ENCODE assay signal across 10 mouse cellular contexts in the genomic region with DNA sequence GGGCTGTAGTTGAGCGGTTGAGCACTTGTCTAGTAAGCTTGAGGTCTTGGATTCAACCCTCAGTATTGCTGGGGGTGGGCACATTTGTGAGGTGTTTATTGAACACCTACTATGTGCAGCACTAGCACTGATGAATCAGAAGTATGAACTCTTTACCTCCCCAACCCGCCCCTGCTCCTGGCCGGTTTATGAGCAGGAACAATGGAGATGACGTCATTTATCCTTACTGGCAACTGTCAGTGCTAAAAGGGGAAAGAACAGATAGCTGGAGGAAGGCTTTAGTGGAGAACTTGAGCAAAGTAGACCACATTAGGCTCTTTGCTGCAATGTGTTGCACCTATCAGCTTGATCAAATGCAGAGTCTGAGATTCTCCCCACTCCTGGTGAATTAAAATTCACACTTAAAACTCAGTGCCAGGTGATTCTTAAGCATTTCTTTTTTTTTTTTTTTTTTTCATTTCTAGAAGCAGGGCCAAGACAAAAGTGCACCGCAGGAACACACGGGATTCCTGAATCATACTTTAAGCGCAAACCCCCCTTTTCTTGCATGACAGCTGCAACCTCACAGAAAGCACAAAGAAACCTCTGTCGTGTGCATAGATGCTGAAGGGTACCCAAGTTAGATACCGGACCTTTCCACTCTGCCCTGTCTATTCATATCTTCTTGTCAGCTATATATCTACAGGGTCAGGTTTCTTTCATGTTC. TPM values are rescaled to one million over a fixed set of nuclear protein-coding genes. Genes with fewer than 3 reads are reported as not detected.
DNase-seq lines count a peak whose midpoint lies in the region; ATAC-seq lines count a peak whose summit lies in the region.
"Had no signal": no experiment of that assay in that cellular context is flagged by ENCODE, and none has a peak within 500 bp of the region (broad histone marks: within the 10 kb centered on the region; RNA-seq: fewer than 3 reads in every experiment).

No protein-coding gene starts in this region.

- ATAC-seq in hindbrain, embryonic 16.5 days, result no peak
- ATAC-seq in forebrain, embryonic 13.5 days, result 0 out of 2 replicates have a peak, but pooled peaks have one; percentile 5
- ATAC-seq in midbrain, embryonic 14.5 days (ENCODE audit: low FRiP score, low TSS enrichment), result 0 out of 2 replicates have a peak, but pooled peaks have one; percentile 17
- ATAC-seq in monocyte, adult 5-6 weeks (replicated peaks; ENCODE audit: insufficient number of reproducible peaks, low FRiP score, low TSS enrichment, poor library complexity, severe bottlenecking), result no peak
- ATAC-seq: liver, postnatal 0 days had no signal

- no peaks in the 10 kb centered on the region; the same call in 1 of the 2 replicates for H3K27me3 ChIP-seq in hindbrain, embryonic 10.5 days (ENCODE audit: insufficient read depth, poor library complexity, severe bottlenecking)
- H3K27me3 ChIP-seq in hindbrain, embryonic 16.5 days (replicated peaks; ENCODE audit: control insufficient read depth, insufficient read depth, low read length), result no peaks in the 10 kb centered on the region
- no peaks in the 10 kb centered on the region for H3K27me3 ChIP-seq in embryonic facial prominence, embryonic 10.5 days (replicated peaks; ENCODE audit: low read depth, poor library complexity, severe bottlenecking)
- no peaks in the 10 kb centered on the region for H3K27me3 ChIP-seq in forebrain, embryonic 13.5 days
- H3K27me3 ChIP-seq in midbrain, embryonic 14.5 days (ENCODE audit: control insufficient read depth, insufficient read depth, low read length), result no peaks in the 10 kb centered on the region

- DNase-seq in hindbrain, embryonic 10.5 days (ENCODE audit: low spot score), result no peak
- no peak for DNase-seq in embryonic facial prominence, embryonic 10.5 days (ENCODE audit: low spot score)
- no peak for DNase-seq in midbrain, embryonic 14.5 days
- no peak for DNase-seq in frontal cortex, postnatal 36 days (ENCODE audit: low spot score in 2 of 2)
- DNase-seq in gastrocnemius, postnatal 4 days (ENCODE audit: low spot score in 2 of 2), result no peak
- DNase-seq: liver, postnatal 0 days had no signal

- no peak overlapping the region for H3K4me3 ChIP-seq in hindbrain, embryonic 10.5 days
- no peak overlapping the region for H3K4me3 ChIP-seq in hindbrain, embryonic 16.5 days (ENCODE audit: low read length)
- H3K4me3 ChIP-seq in embryonic facial prominence, embryonic 10.5 days, result peak overlapping the region; percentile 29; the same call in 1 of the 2 replicates
- no peak overlapping the region for H3K4me3 ChIP-seq in forebrain, embryonic 13.5 days
- no peak overlapping the region for H3K4me3 ChIP-seq in midbrain, embryonic 14.5 days (replicated peaks; ENCODE audit: low read depth, low read length)

- H3K27ac ChIP-seq in hindbrain, embryonic 10.5 days, result 0 out of 2 replicates have a peak overlapping the region, but pooled peaks have one; percentile 69
- H3K27ac ChIP-seq in hindbrain, embryonic 16.5 days (ENCODE audit: low read depth, low read length), result no peak overlapping the region
- H3K27ac ChIP-seq in embryonic facial prominence, embryonic 10.5 days (replicated peaks), result peak overlapping the region; percentile 80
- H3K27ac ChIP-seq in forebrain, embryonic 13.5 days, result peak overlapping the region; percentile 89
- H3K27ac ChIP-seq in midbrain, embryonic 14.5 days (replicated peaks; ENCODE audit: low read depth, low read length), result no peak overlapping the region

- H3K4me2 ChIP-seq in hindbrain, embryonic 16.5 days (ENCODE audit: low read length), result no peak overlapping the region
- H3K4me2 ChIP-seq in forebrain, embryonic 13.5 days, result peak overlapping the region; percentile 22
- H3K4me2 ChIP-seq in midbrain, embryonic 14.5 days (ENCODE audit: low read length), result no peak overlapping the region

- 68% methylated on average over 9 of the region's 9 CpGs for WGBS in hindbrain, embryonic 10.5 days
- WGBS in hindbrain, embryonic 16.5 days, result 41% methylated on average over 9 of the region's 9 CpGs
- 52% methylated on average over 9 of the region's 9 CpGs for WGBS in embryonic facial prominence, embryonic 10.5 days
- WGBS in forebrain, embryonic 13.5 days, result 37% methylated on average over 9 of the region's 9 CpGs
- WGBS in midbrain, embryonic 14.5 days, result 53% methylated on average over 9 of the region's 9 CpGs

- no peaks in the 10 kb centered on the region for H3K9me3 ChIP-seq in hindbrain, embryonic 10.5 days
- no peaks in the 10 kb centered on the region for H3K9me3 ChIP-seq in hindbrain, embryonic 16.5 days (ENCODE audit: control insufficient read depth, low read length)
- no peaks in the 10 kb centered on the region for H3K9me3 ChIP-seq in embryonic facial prominence, embryonic 10.5 days
- H3K9me3 ChIP-seq in forebrain, embryonic 13.5 days (replicated peaks), result no peaks in the 10 kb centered on the region
- no peaks in the 10 kb centered on the region for H3K9me3 ChIP-seq in midbrain, embryonic 14.5 days (ENCODE audit: control insufficient read depth, low read length)

- no peak overlapping the region for H3K9ac ChIP-seq in hindbrain, embryonic 16.5 days (ENCODE audit: low read depth, low read length)
- H3K9ac ChIP-seq in forebrain, embryonic 13.5 days, result no peak overlapping the region
- no peak overlapping the region for H3K9ac ChIP-seq in midbrain, embryonic 14.5 days (replicated peaks; ENCODE audit: low read length)
- H3K9ac ChIP-seq: liver, postnatal 0 days had no signal

- H3K36me3 ChIP-seq in hindbrain, embryonic 10.5 days, result no peaks in the 10 kb centered on the region
- no peaks in the 10 kb centered on the region for H3K36me3 ChIP-seq in hindbrain, embryonic 16.5 days (ENCODE audit: control insufficient read depth, insufficient read depth, low read length)
- no peaks in the 10 kb centered on the region for H3K36me3 ChIP-seq in embryonic facial prominence, embryonic 10.5 days (replicated peaks)
- H3K36me3 ChIP-seq in forebrain, embryonic 13.5 days (ENCODE audit: poor library complexity, severe bottlenecking), result no peaks in the 10 kb centered on the region
- no peaks in the 10 kb centered on the region for H3K36me3 ChIP-seq in midbrain, embryonic 14.5 days (ENCODE audit: control insufficient read depth, insufficient read depth, low read length)

- peaks cover 14% of the 10 kb centered on the region for H3K4me1 ChIP-seq in hindbrain, embryonic 10.5 days (replicated peaks)
- H3K4me1 ChIP-seq in hindbrain, embryonic 16.5 days (ENCODE audit: control insufficient read depth, insufficient read depth, low read depth, low read length), result peaks cover 18% of the 10 kb centered on the region
- H3K4me1 ChIP-seq in embryonic facial prominence, embryonic 10.5 days, result peaks cover 48% of the 10 kb centered on the region
- H3K4me1 ChIP-seq in forebrain, embryonic 13.5 days, result peaks cover 50% of the 10 kb centered on the region
- H3K4me1 ChIP-seq in midbrain, embryonic 14.5 days (ENCODE audit: control insufficient read depth, insufficient read depth, low read length), result peaks cover 3% of the 10 kb centered on the region; the same call in 1 of the 2 replicates

RNA-seq across cellular contexts. Expression of a gene that starts 56.6 kb away (rescaled TPM):
- polyA plus RNA-seq in hindbrain, embryonic 10.5 days (2016; fragmentation: Nextera tagmentation; extraction: Ambion mirVana), result 36.0 and 43.9 TPM in 2 replicates
- 12.1 and 16.4 TPM in 2 replicates for polyA plus RNA-seq in hindbrain, embryonic 16.5 days (2015; fragmentation: Nextera tagmentation; extraction: Ambion mirVana)
- polyA plus RNA-seq in embryonic facial prominence, embryonic 10.5 days (2016; fragmentation: Nextera tagmentation; extraction: Ambion mirVana), result 14.2 and 14.3 TPM in 2 replicates
- polyA plus RNA-seq in forebrain, embryonic 13.5 days (2015; fragmentation: Nextera tagmentation; extraction: Ambion mirVana), result 20.6 and 21.2 TPM in 2 replicates
- polyA plus RNA-seq in midbrain, embryonic 14.5 days (2014; fragmentation: Nextera tagmentation; extraction: Ambion mirVana), result 14.1 and 22.6 TPM in 2 replicates
- total RNA-seq in monocyte, adult 5-6 weeks (2017), result not detected in 3 replicates
- 10 to 100 TPM; 26.2 to 30.3 TPM for total RNA-seq in gastrocnemius, postnatal 4 days (2021)
- total RNA-seq: MEL had no signal

Comparison
In these comparisons a context has a peak if more than half of its experiments do, and no peak if none do; other contexts are left out.
1. H3K27ac ChIP-seq: peak in hindbrain, embryonic 10.5 days (single experiment), embryonic facial prominence, embryonic 10.5 days (single experiment) and forebrain, embryonic 13.5 days (single experiment); none in hindbrain, embryonic 16.5 days (single experiment) and midbrain, embryonic 14.5 days (single experiment).
2. ATAC-seq: peak in forebrain, embryonic 13.5 days (single experiment) and midbrain, embryonic 14.5 days (single experiment); none in hindbrain, embryonic 16.5 days (single experiment) and monocyte, adult 5-6 weeks (single experiment).